Mouse (Mus musculus): Measurements from ENCODE around the gene Smim22. TPM values are rescaled to one million over a fixed set of nuclear protein-coding genes. Genes with fewer than 3 reads are reported as not detected.

The Smim22 gene
- total and polyA plus RNA-seq, 2 experiments from 2014 or later, result 1.8 TPM; not detected in 1

DNA sequence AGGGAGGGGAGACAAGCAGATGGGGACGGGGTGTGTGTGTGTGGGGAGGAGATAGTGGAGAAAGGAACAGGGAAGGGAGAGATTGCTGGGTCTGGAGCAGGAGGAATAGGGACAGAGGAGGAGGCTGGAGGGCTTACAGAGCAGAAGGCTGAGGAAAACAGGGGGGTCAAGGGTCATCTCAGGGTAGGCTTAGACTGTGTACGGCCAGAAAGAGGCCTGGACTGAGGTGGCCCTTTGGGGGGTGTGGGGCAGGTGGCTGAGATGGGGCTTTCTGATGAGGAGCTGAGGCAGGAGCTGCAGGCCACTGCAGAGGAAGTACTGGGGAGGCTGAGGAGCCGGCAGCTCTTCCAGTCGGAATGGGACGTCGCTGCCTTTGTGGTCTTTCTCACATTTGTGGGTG is 404 bp downstream of the Smim22 start:
- no peak for DNase-seq
- Histone ChIP-seq H3K27ac (ENCODE audit: low read depth, low read length) (no peak overlapping the region), H3K27me3 (ENCODE audit: insufficient read depth, low read length) (no peaks in the 10 kb centered on the region), H3K4me1 (ENCODE audit: insufficient read depth) (0 out of 2 replicates have a peak, but pooled peaks cover 4% of the 10 kb centered on the region), H3K9me3 (ENCODE audit: low read length) (no peaks in the 10 kb centered on the region), H3K4me2 (ENCODE audit: low read depth) (no peak overlapping the region), H3K9ac (no peak overlapping the region), H3K4me3 (ENCODE audit: low read depth, low read length) (no peak overlapping the region), H3K36me3 (ENCODE audit: insufficient read depth) (0 out of 2 replicates have a peak, but pooled peaks cover 6% of the 10 kb centered on the region)
- no peak for ATAC-seq
- no peak for TF ChIP-seq CTCF (IDR thresholded peaks at IDR 0.05; ENCODE audit: low read depth)
- WGBS, result 60% methylated on average over 6 of the region's 6 CpGs

DNA sequence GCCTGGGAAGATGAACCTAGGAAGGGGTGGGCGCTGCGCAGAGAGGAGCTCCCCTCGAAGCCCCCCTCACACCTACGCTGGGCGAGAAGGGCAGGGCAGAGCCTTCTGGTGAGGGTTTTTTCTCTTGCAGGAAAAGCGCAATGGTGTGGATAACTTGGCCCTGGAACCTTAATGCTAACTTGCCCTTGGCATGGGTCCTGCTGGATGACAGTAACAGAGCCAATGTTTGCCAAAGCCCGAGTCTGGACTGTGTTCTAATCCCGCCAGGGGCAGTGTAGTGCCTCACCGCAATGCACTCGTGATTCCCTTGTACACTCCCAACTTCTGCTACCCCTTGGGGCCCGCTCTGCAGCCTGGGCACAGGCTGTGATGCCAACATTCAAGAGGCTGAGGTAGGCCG is 988 bp downstream of the Smim22 start:
- H3K9ac ChIP-seq, result no peak overlapping the region
- H3K9me3 ChIP-seq (ENCODE audit: low read length), result no peaks in the 10 kb centered on the region
- H3K27me3 ChIP-seq (ENCODE audit: insufficient read depth, low read length), result no peaks in the 10 kb centered on the region
- no peak for TF ChIP-seq CTCF (IDR thresholded peaks at IDR 0.05; ENCODE audit: low read depth)
- 85% methylated on average over 12 of the region's 12 CpGs for WGBS
- ATAC-seq (no peak), DNase-seq (no peak)
- 0 out of 2 replicates have a peak, but pooled peaks cover 6% of the 10 kb centered on the region for H3K36me3 ChIP-seq (ENCODE audit: insufficient read depth)
- H3K4me3 ChIP-seq (ENCODE audit: low read depth, low read length), result no peak overlapping the region
- H3K27ac ChIP-seq (ENCODE audit: low read depth, low read length), result no peak overlapping the region
- H3K4me1 ChIP-seq (ENCODE audit: insufficient read depth), result 0 out of 2 replicates have a peak, but pooled peaks cover 4% of the 10 kb centered on the region
- no peak overlapping the region for H3K4me2 ChIP-seq (ENCODE audit: low read depth)

DNA sequence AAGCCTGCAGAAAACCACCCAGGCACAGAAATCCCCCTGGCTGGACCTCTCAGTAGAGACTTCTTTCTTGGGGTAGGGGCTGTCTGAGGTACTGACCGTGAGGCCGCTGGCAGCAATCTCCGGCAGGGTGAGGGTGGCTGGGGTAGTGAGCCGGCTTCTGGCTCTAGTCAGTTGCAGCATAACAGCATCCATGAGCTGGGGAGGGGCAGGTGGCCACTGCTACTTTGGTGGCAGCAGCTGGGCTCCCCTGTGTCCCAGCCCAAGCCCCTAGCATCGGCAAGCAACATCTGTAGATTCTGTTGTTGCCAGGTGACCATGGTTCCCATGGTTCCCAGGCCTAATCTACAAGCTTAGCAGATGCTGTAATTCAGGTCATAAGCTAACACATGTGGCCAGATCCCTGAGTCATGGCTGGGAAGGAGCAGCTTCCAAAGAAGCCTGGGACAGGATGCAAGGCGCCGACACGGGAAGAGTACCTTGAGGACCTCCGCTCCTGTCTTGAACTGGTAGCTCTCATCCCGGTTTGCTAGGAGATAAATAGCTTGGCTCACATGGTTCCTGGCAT is 3.4 kb downstream of the Smim22 start:
- H3K9ac ChIP-seq, result no peak overlapping the region
- no peak for TF ChIP-seq CTCF (IDR thresholded peaks at IDR 0.05; ENCODE audit: low read depth)
- H3K27me3 ChIP-seq (ENCODE audit: insufficient read depth, low read length), result no peaks in the 10 kb centered on the region
- no peak overlapping the region for H3K4me2 ChIP-seq (ENCODE audit: low read depth)
- H3K9me3 ChIP-seq (ENCODE audit: low read length), result no peaks in the 10 kb centered on the region
- H3K27ac ChIP-seq (ENCODE audit: low read depth, low read length), result no peak overlapping the region
- WGBS, result 88% methylated on average over 10 of the region's 10 CpGs
- DNase-seq, result no peak
- 0 out of 2 replicates have a peak, but pooled peaks cover 4% of the 10 kb centered on the region for H3K4me1 ChIP-seq (ENCODE audit: insufficient read depth)
- ATAC-seq, result no peak
- H3K36me3 ChIP-seq (ENCODE audit: insufficient read depth), result peaks cover 17% of the 10 kb centered on the region
- H3K4me3 ChIP-seq (ENCODE audit: low read depth, low read length), result no peak overlapping the region

DNA sequence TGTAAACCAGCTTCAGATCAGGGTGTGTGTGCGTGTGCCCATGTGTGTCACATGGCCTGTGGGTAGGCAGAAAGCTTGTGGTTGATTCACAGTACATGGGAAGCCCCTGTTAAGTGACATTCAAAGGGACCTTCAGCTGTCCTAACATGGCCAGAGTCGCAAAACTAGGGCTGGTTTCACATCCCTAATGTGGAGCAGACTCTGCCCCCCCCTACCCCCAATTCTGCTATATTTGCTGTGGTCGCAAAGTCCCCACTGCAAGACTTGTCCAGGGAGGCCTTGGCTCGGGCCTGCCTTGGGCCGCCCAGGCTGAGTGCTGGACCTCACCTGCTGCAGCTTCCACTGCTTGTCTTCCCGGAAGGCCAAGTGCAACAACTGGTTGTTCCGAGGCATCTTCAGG is 4.2 kb downstream of the Smim22 start:
- H3K36me3 ChIP-seq (ENCODE audit: insufficient read depth), result peaks cover 25% of the 10 kb centered on the region
- 87% methylated on average over 7 of the region's 7 CpGs for WGBS
- no peak for TF ChIP-seq CTCF (IDR thresholded peaks at IDR 0.05; ENCODE audit: low read depth)
- no peak overlapping the region for H3K27ac ChIP-seq (ENCODE audit: low read depth, low read length)
- DNase-seq (no peak), ATAC-seq (no peak)
- H3K4me1 ChIP-seq (ENCODE audit: insufficient read depth), result 0 out of 2 replicates have a peak, but pooled peaks cover 4% of the 10 kb centered on the region
- H3K4me2 ChIP-seq (ENCODE audit: low read depth), result no peak overlapping the region
- no peak overlapping the region for H3K9ac ChIP-seq
- no peaks in the 10 kb centered on the region for H3K27me3 ChIP-seq (ENCODE audit: insufficient read depth, low read length)
- no peaks in the 10 kb centered on the region for H3K9me3 ChIP-seq (ENCODE audit: low read length)
- no peak overlapping the region for H3K4me3 ChIP-seq (ENCODE audit: low read depth, low read length)

DNA sequence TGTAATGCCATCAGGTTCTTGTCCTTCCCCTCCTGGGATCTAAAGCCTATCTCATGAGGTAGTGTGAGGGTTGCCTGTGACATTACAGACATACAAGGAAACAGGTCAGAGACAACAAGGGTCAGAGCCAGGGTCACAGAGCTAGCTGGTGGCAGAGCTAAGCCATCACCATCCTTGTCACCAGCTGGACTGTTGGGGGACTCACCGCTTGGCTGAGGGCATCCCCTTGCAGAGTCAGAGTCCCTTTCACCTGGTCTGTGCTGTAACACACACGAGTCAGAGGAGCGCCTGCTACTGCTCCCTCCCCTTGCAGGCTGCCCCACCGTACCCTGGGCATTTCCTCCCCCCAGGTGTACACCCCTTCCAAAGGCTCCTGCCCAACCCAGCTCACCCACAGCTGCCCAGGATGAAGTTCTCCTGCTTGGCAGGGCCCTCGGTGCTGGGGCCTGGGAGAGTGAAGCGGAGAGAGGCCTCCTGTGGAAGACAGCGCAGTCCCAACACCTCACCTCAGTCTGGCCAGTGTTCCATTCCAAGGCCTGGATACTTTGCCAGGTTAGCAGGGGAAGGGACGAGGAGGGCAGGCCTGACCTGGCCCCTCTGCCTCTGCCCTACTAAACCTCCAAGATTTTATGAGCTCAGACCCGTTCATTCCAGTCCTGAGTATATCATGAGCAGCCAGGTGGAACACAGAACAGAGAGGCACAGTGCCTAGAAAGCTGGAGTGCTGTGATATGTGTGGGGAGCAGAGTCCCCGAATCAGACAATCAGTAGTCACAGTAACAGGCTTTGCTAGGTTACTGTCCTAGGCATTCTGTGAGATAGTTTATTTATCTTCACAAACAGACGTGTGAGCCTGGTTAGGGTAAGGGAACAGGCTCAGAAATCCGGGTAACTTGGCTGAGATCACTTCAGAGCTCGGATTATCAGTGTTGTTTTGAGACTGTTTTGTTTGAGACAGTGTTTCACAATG is 5.2 kb downstream of the Smim22 start:
- ATAC-seq (no peak), DNase-seq (no peak)
- Histone ChIP-seq H3K4me3 (ENCODE audit: low read depth, low read length) (peak overlapping the region; percentile 74), H3K9me3 (ENCODE audit: low read length) (no peaks in the 10 kb centered on the region), H3K9ac (peak overlapping the region; percentile 66), H3K27ac (ENCODE audit: low read depth, low read length) (peak overlapping the region; percentile 85; the same call in 1 of the 2 replicates), H3K36me3 (ENCODE audit: insufficient read depth) (peaks cover 35% of the 10 kb centered on the region), H3K27me3 (ENCODE audit: insufficient read depth, low read length) (no peaks in the 10 kb centered on the region), H3K4me2 (ENCODE audit: low read depth) (peak overlapping the region; percentile 71), H3K4me1 (ENCODE audit: insufficient read depth) (0 out of 2 replicates have a peak, but pooled peaks cover 4% of the 10 kb centered on the region)
- no peak for TF ChIP-seq CTCF (IDR thresholded peaks at IDR 0.05; ENCODE audit: low read depth)
- 50% methylated on average over 13 of the region's 13 CpGs for WGBS

DNA sequence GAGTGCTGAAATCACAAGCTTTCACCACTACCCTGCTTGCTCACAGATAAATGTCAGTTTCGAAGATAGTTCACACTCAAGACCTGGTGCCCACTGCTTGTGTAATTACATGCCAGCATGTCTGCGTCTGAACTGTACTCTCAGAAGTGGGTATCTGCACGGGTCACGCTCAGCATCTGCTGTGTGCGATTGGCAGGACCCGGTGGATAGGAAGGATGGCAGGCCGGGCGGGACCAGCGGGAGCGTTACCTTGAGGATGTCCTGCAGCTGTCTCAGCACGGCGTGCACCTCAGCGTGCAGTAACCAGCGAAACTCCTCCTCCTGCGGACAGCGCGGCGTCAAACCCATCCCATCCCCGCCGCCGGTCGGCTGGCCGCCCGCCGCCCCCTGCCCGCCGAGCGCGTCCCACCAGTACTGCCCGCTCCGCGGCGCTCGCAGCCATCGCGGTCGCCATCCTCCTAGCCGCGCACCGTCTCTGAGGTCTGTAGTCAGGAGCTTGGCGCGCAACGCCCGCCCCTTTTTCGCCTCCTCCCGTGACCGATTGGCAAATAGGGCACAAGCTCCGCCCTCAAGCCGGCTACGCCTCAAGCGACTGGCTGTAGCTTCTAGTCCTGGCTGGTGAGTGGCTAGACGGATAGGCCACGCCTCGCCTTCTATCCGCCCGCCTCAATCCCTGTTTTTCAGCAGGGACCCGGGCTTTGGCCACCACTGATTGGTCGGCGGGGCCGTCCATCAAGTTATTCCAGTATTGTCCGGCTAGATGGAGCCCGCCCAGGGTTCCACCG is 6.2 kb downstream of the Smim22 start, which contains the start of gene Rogdi:
TSS of gene Rogdi (minus strand) at position 500 of the 785 bp plus-strand sequence.
- H3K4me3 ChIP-seq (ENCODE audit: low read depth, low read length), result peak within 1 kb of the TSS; percentile 74
- TF ChIP-seq CTCF (IDR thresholded peaks at IDR 0.05; ENCODE audit: low read depth), result peak; percentile 39
- DNase-seq (peak; percentile 99), ATAC-seq (peak; percentile 99)
- H3K9ac ChIP-seq, result peak within 1 kb of the TSS; percentile 66
- H3K9me3 ChIP-seq (ENCODE audit: low read length), result no peaks in the 10 kb centered on the region
- peak within 1 kb of the TSS; percentile 71 for H3K4me2 ChIP-seq (ENCODE audit: low read depth)
- H3K36me3 ChIP-seq (ENCODE audit: insufficient read depth), result peaks cover 43% of the 10 kb centered on the region
- peak within 1 kb of the TSS; percentile 85 for H3K27ac ChIP-seq (ENCODE audit: low read depth, low read length)
- 1% methylated on average over 60 of the region's 63 CpGs for WGBS
- H3K27me3 ChIP-seq (ENCODE audit: insufficient read depth, low read length), result no peaks in the 10 kb centered on the region
- H3K4me1 ChIP-seq (ENCODE audit: insufficient read depth), result 0 out of 2 replicates have a peak, but pooled peaks cover 4% of the 10 kb centered on the region
